In genomic region chr10:67186489-67186888, GRCm38 (mm10) we compare ENCODE assay signal across 8 mouse cellular contexts.
A peak's percentile ranks its signal among the peaks of the same experiment; 100 is the strongest.
DNase-seq lines count a peak whose midpoint lies in the region; ATAC-seq and TF ChIP-seq lines count a peak whose summit lies in the region.

No protein-coding gene starts in this region.

- peak overlapping the region; percentile 52 for H3K4me3 ChIP-seq in heart, embryonic 15.5 days
- H3K4me3 ChIP-seq in ES-E14 (ENCODE audit: insufficient read depth in 1 of 2, low read depth in 1 of 2, low read length in 2 of 2, poor library complexity in 1 of 2, severe bottlenecking in 1 of 2): peak overlapping the region in 1 of 2 experiments; percentile 60; a peak in 3 of 4 replicates
- H3K4me3 ChIP-seq in forebrain, postnatal 0 days (ENCODE audit: low read depth, low read length): peak overlapping the region; percentile 49
- H3K4me3 ChIP-seq in macrophage (ENCODE audit: inconsistent target): peak overlapping the region; percentile 80

- no peaks in the 10 kb centered on the region for H3K9me3 ChIP-seq in heart, embryonic 15.5 days (replicated peaks)
- H3K9me3 ChIP-seq in ES-E14 (ENCODE audit: control insufficient read depth, insufficient read depth, low read depth, low read length): no peaks in the 10 kb centered on the region
- no peaks in the 10 kb centered on the region for H3K9me3 ChIP-seq in forebrain, postnatal 0 days (ENCODE audit: low read length)

- no peak for ATAC-seq in heart, embryonic 15.5 days (replicated peaks; ENCODE audit: insufficient number of reproducible peaks, insufficient read depth, low FRiP score, low read depth)
- no peak for ATAC-seq in forebrain, postnatal 0 days

- H3K79me2 ChIP-seq in macrophage (ENCODE audit: inconsistent target): peaks cover 97% of the 10 kb centered on the region

- peak overlapping the region; percentile 60 for H3K4me2 ChIP-seq in heart, embryonic 15.5 days
- H3K4me2 ChIP-seq in forebrain, postnatal 0 days (ENCODE audit: low read depth): peak overlapping the region; percentile 53

- TF ChIP-seq CTCF in forebrain, postnatal 0 days (IDR thresholded peaks at IDR 0.05; ENCODE audit: low read depth): no peak

- in situ Hi-C loops in ES-E14 (cut with MboI; ENCODE audit: low sequenced_read_pairs in 2 of 2, unreplicated experiment in 2 of 2): no loop called here

- H3K9ac ChIP-seq in heart, embryonic 15.5 days: peak overlapping the region; percentile 56
- H3K9ac ChIP-seq in ES-E14 (ENCODE audit: insufficient read depth, low read depth, low read length, poor library complexity, severe bottlenecking): peak overlapping the region; percentile 48; the same call in 1 of the 2 replicates
- H3K9ac ChIP-seq in forebrain, postnatal 0 days: peak overlapping the region; percentile 64

- no peak for DNase-seq in heart, adult 18-20 months
- DNase-seq in ES-E14 (ENCODE audit: low read depth, low spot score): no peak
- DNase-seq in forebrain, postnatal 0 days: no peak
- no peak for DNase-seq in urinary bladder, postnatal 25 days (ENCODE audit: low spot score)
- no peak for DNase-seq in adrenal gland, adult 8-10 months
- no peak for DNase-seq in adrenal gland, postnatal 4 days (ENCODE audit: low spot score in 2 of 2)

- peaks cover 18% of the 10 kb centered on the region for H3K4me1 ChIP-seq in heart, embryonic 15.5 days (replicated peaks)
- H3K4me1 ChIP-seq in ES-E14 (ENCODE audit: control insufficient read depth in 2 of 2, insufficient read depth in 2 of 2, low read length in 2 of 2, poor library complexity in 1 of 2): peaks cover 7 to 24% of the 10 kb centered on the region in 2 experiments
- peaks cover 21% of the 10 kb centered on the region for H3K4me1 ChIP-seq in forebrain, postnatal 0 days (ENCODE audit: insufficient read depth)

- peak overlapping the region; percentile 96 for H3K27ac ChIP-seq in heart, embryonic 15.5 days
- H3K27ac ChIP-seq in ES-E14 (ENCODE audit: insufficient read depth, low read depth, low read length, poor library complexity, severe bottlenecking): peak overlapping the region; percentile 81; the same call in 1 of the 2 replicates
- H3K27ac ChIP-seq in forebrain, postnatal 0 days (ENCODE audit: low read depth, low read length): peak overlapping the region; percentile 90
- H3K27ac ChIP-seq in macrophage: peak overlapping the region; percentile 88

- no peaks in the 10 kb centered on the region for H3K27me3 ChIP-seq in heart, embryonic 15.5 days
- no peaks in the 10 kb centered on the region for H3K27me3 ChIP-seq in forebrain, postnatal 0 days (ENCODE audit: insufficient read depth, low read length)

- H3K36me3 ChIP-seq in heart, embryonic 15.5 days: peaks cover 6% of the 10 kb centered on the region; the same call in 1 of the 2 replicates
- no peaks in the 10 kb centered on the region; the same call in 1 of the 2 replicates for H3K36me3 ChIP-seq in ES-E14 (ENCODE audit: control insufficient read depth, insufficient read depth, low read length, poor library complexity, severe bottlenecking)
- H3K36me3 ChIP-seq in forebrain, postnatal 0 days (ENCODE audit: insufficient read depth): no peaks in the 10 kb centered on the region
- H3K36me3 ChIP-seq in macrophage (ENCODE audit: inconsistent target): peaks cover 12% of the 10 kb centered on the region

TF ChIP-seq in ES-E14, 5 proteins besides CTCF, POLR2A, EP300 and RAD21:
- TF ChIP-seq ZNF384 (IDR thresholded peaks at IDR 0.05; ENCODE audit: low read depth, low read length): no peak
- no peak for TF ChIP-seq MAFK (IDR thresholded peaks at IDR 0.05; ENCODE audit: insufficient read depth, low read depth, low read length)
- no peak for TF ChIP-seq ZC3H11A (IDR thresholded peaks at IDR 0.05; ENCODE audit: borderline replicate concordance, low read depth, low read length)
- no peak for TF ChIP-seq CHD2 (IDR thresholded peaks at IDR 0.05; ENCODE audit: low read depth, low read length)
- TF ChIP-seq HCFC1 (IDR thresholded peaks at IDR 0.05; ENCODE audit: borderline replicate concordance, insufficient read depth, low read length): no peak
